Mouse (Mus musculus): Measurements from ENCODE around the gene Gtf2ird2. TPM values are rescaled to one million over a fixed set of nuclear protein-coding genes. Genes with fewer than 3 reads are reported as not detected.

Gtf2ird2 gene
- polyA plus RNA-seq (2011; ENCODE audit: insufficient read depth, insufficient read length, low replicate concordance, missing spikeins) = 3.0 and 5.5 TPM in 2 replicates

- H3K27ac ChIP-seq (ENCODE audit: control insufficient read depth, insufficient read depth, low read depth, low read length, poor library complexity) = peak within 1 kb of the TSS; percentile 95
- peak; percentile 17; the same call in 1 of the 2 replicates for TF ChIP-seq POLR2A (IDR thresholded peaks at IDR 0.05; ENCODE audit: borderline replicate concordance, control insufficient read depth, low read depth, low read length)
- no peak; the same call in 1 of the 2 replicates for TF ChIP-seq CTCF (IDR thresholded peaks at IDR 0.05; ENCODE audit: control insufficient read depth, insufficient read depth, low read length)
- H3K4me3 ChIP-seq (replicated peaks; ENCODE audit: control insufficient read depth, low read depth, low read length) = peak within 1 kb of the TSS; percentile 86
- WGBS = under 1% methylated on average over 92 of the region's 92 CpGs
- H3K4me1 ChIP-seq (ENCODE audit: control insufficient read depth, insufficient read depth, low read length) = peaks cover 2% of the 10 kb centered on the region; the same call in 1 of the 2 replicates
Measured at GRCm38 (mm10) chr5:134183880-134184808, at the start of gene Gtf2ird2. TSS of gene Gtf2ird2 (plus strand) at chr5:134184019.

- Histone ChIP-seq H3K4me3 (replicated peaks; ENCODE audit: control insufficient read depth, low read depth, low read length) (no peak overlapping the region), H3K4me1 (ENCODE audit: control insufficient read depth, insufficient read depth, low read length) (no peaks in the 10 kb centered on the region), H3K27ac (ENCODE audit: control insufficient read depth, insufficient read depth, low read depth, low read length, poor library complexity) (no peak overlapping the region)
- WGBS = 86% methylated on average over 12 of the region's 12 CpGs
- no peak for TF ChIP-seq POLR2A (IDR thresholded peaks at IDR 0.05; ENCODE audit: borderline replicate concordance, control insufficient read depth, low read depth, low read length)
- no peak for TF ChIP-seq CTCF (IDR thresholded peaks at IDR 0.05; ENCODE audit: control insufficient read depth, insufficient read depth, low read length)
Measured at GRCm38 (mm10) chr5:134136022-134136421, 47.8 kb upstream of the Gtf2ird2 start.

- H3K27ac ChIP-seq (ENCODE audit: control insufficient read depth, insufficient read depth, low read depth, low read length, poor library complexity) = no peak overlapping the region
- no peaks in the 10 kb centered on the region for H3K4me1 ChIP-seq (ENCODE audit: control insufficient read depth, insufficient read depth, low read length)
- no peak overlapping the region for H3K4me3 ChIP-seq (replicated peaks; ENCODE audit: control insufficient read depth, low read depth, low read length)
- no peak for TF ChIP-seq CTCF (IDR thresholded peaks at IDR 0.05; ENCODE audit: control insufficient read depth, insufficient read depth, low read length)
- no peak for TF ChIP-seq POLR2A (IDR thresholded peaks at IDR 0.05; ENCODE audit: borderline replicate concordance, control insufficient read depth, low read depth, low read length)
- WGBS = 78% methylated on average over 5 of the region's 5 CpGs
Measured at GRCm38 (mm10) chr5:134137933-134138332, 45.9 kb upstream of the Gtf2ird2 start.

GRCm38 (mm10) chr5:134139429-134139828 lies 44.4 kb upstream of the Gtf2ird2 start:
- no peak overlapping the region for H3K4me3 ChIP-seq (replicated peaks; ENCODE audit: control insufficient read depth, low read depth, low read length)
- no peak overlapping the region for H3K27ac ChIP-seq (ENCODE audit: control insufficient read depth, insufficient read depth, low read depth, low read length, poor library complexity)
- 79% methylated on average over 6 of the region's 6 CpGs for WGBS
- H3K4me1 ChIP-seq (ENCODE audit: control insufficient read depth, insufficient read depth, low read length) = no peaks in the 10 kb centered on the region
- no peak for TF ChIP-seq POLR2A (IDR thresholded peaks at IDR 0.05; ENCODE audit: borderline replicate concordance, control insufficient read depth, low read depth, low read length)

GRCm38 (mm10) chr5:134141236-134141635 lies 42.6 kb upstream of the Gtf2ird2 start:
- H3K27ac ChIP-seq (ENCODE audit: control insufficient read depth, insufficient read depth, low read depth, low read length, poor library complexity) = no peak overlapping the region
- no peaks in the 10 kb centered on the region for H3K4me1 ChIP-seq (ENCODE audit: control insufficient read depth, insufficient read depth, low read length)
- no peak for TF ChIP-seq POLR2A (IDR thresholded peaks at IDR 0.05; ENCODE audit: borderline replicate concordance, control insufficient read depth, low read depth, low read length)
- no peak for TF ChIP-seq CTCF (IDR thresholded peaks at IDR 0.05; ENCODE audit: control insufficient read depth, insufficient read depth, low read length)
- WGBS = 81% methylated on average over 7 of the region's 7 CpGs
- H3K4me3 ChIP-seq (replicated peaks; ENCODE audit: control insufficient read depth, low read depth, low read length) = no peak overlapping the region

GRCm38 (mm10) chr5:134142381-134142780 lies 41.4 kb upstream of the Gtf2ird2 start:
- Histone ChIP-seq H3K4me1 (ENCODE audit: control insufficient read depth, insufficient read depth, low read length) (no peaks in the 10 kb centered on the region), H3K4me3 (replicated peaks; ENCODE audit: control insufficient read depth, low read depth, low read length) (no peak overlapping the region), H3K27ac (ENCODE audit: control insufficient read depth, insufficient read depth, low read depth, low read length, poor library complexity) (no peak overlapping the region)
- 84% methylated on average over 11 of the region's 11 CpGs for WGBS
- TF ChIP-seq POLR2A (IDR thresholded peaks at IDR 0.05; ENCODE audit: borderline replicate concordance, control insufficient read depth, low read depth, low read length) = no peak
- TF ChIP-seq CTCF (IDR thresholded peaks at IDR 0.05; ENCODE audit: control insufficient read depth, insufficient read depth, low read length) = no peak

- Histone ChIP-seq H3K4me3 (replicated peaks; ENCODE audit: control insufficient read depth, low read depth, low read length) (no peak overlapping the region), H3K4me1 (ENCODE audit: control insufficient read depth, insufficient read depth, low read length) (no peaks in the 10 kb centered on the region), H3K27ac (ENCODE audit: control insufficient read depth, insufficient read depth, low read depth, low read length, poor library complexity) (no peak overlapping the region)
- 90% methylated on average over 8 of the region's 8 CpGs for WGBS
- TF ChIP-seq CTCF (IDR thresholded peaks at IDR 0.05; ENCODE audit: control insufficient read depth, insufficient read depth, low read length) (no peak), POLR2A (IDR thresholded peaks at IDR 0.05; ENCODE audit: borderline replicate concordance, control insufficient read depth, low read depth, low read length) (no peak)
Measured at GRCm38 (mm10) chr5:134144986-134145385, 38.8 kb upstream of the Gtf2ird2 start.

GRCm38 (mm10) chr5:134147194-134147753 lies 36.5 kb upstream of the Gtf2ird2 start:
- WGBS = 82% methylated on average over 10 of the region's 10 CpGs

More at GRCm38 (mm10) chr5:134147194-134147753, 36.5 kb upstream of the Gtf2ird2 start:
- H3K27ac ChIP-seq (ENCODE audit: control insufficient read depth, insufficient read depth, low read depth, low read length, poor library complexity) = no peak overlapping the region
- no peak overlapping the region for H3K4me3 ChIP-seq (replicated peaks; ENCODE audit: control insufficient read depth, low read depth, low read length)
- no peaks in the 10 kb centered on the region for H3K4me1 ChIP-seq (ENCODE audit: control insufficient read depth, insufficient read depth, low read length)
- TF ChIP-seq POLR2A (IDR thresholded peaks at IDR 0.05; ENCODE audit: borderline replicate concordance, control insufficient read depth, low read depth, low read length) (no peak), CTCF (IDR thresholded peaks at IDR 0.05; ENCODE audit: control insufficient read depth, insufficient read depth, low read length) (no peak)

Measured in bone marrow, adult 2 months (tissue).